Mouse (Mus musculus): ENCODE results near the gene Tcam1.
"Not testable (repeated sequence)": the region's sequence is repeated elsewhere in the genome, so short reads cannot be mapped to it uniquely, and the experiment has no call there.

The Tcam1 gene

GRCm38 (mm10) chr11:106276454-106276853, at the start of gene Tcam1:
Gene Tcam1, plus strand, starts transcription at chr11:106276672.
- in situ Hi-C loops (cut with MboI; ENCODE audit: low pct_unique_long_range_greater_than_20kb in 1 of 2, low sequenced_read_pairs in 2 of 2, unreplicated experiment in 1 of 2), result no loop called here

- in situ Hi-C loops (cut with MboI; ENCODE audit: low pct_unique_long_range_greater_than_20kb in 1 of 2, low sequenced_read_pairs in 2 of 2, unreplicated experiment in 1 of 2), result not testable (repeated sequence)
These were observed 42.5 kb upstream of the Tcam1 start for GRCm38 (mm10) chr11:106233978-106234377.

- in situ Hi-C loops (cut with MboI; ENCODE audit: low pct_unique_long_range_greater_than_20kb in 1 of 2, low sequenced_read_pairs in 2 of 2, unreplicated experiment in 1 of 2), result no loop called here
These were observed 29.6 kb upstream of the Tcam1 start for GRCm38 (mm10) chr11:106246834-106247233.

GRCm38 (mm10) chr11:106249326-106249725, 27.1 kb upstream of the Tcam1 start:
- in situ Hi-C loops (cut with MboI; ENCODE audit: low pct_unique_long_range_greater_than_20kb in 1 of 2, low sequenced_read_pairs in 2 of 2, unreplicated experiment in 1 of 2), result no loop called here

GRCm38 (mm10) chr11:106254767-106255166, 21.7 kb upstream of the Tcam1 start:
- in situ Hi-C loops (cut with MboI; ENCODE audit: low pct_unique_long_range_greater_than_20kb in 1 of 2, low sequenced_read_pairs in 2 of 2, unreplicated experiment in 1 of 2), result no loop called here

- in situ Hi-C loops (cut with MboI; ENCODE audit: low pct_unique_long_range_greater_than_20kb in 1 of 2, low sequenced_read_pairs in 2 of 2, unreplicated experiment in 1 of 2), result no loop called here
These were observed 21.3 kb upstream of the Tcam1 start for GRCm38 (mm10) chr11:106255174-106255573.

- in situ Hi-C loops (cut with MboI; ENCODE audit: low pct_unique_long_range_greater_than_20kb in 1 of 2, low sequenced_read_pairs in 2 of 2, unreplicated experiment in 1 of 2), result no loop called here
These were observed 20.6 kb upstream of the Tcam1 start, which contains the start of the genes Ftsj3 and Psmc5 for GRCm38 (mm10) chr11:106255685-106256451. Gene Ftsj3, minus strand, starts transcription at chr11:106256079. Gene Psmc5, plus strand, starts transcription at chr11:106256154.

- in situ Hi-C loops (cut with MboI; ENCODE audit: low pct_unique_long_range_greater_than_20kb in 1 of 2, low sequenced_read_pairs in 2 of 2, unreplicated experiment in 1 of 2), result no loop called here
These were observed 19.7 kb upstream of the Tcam1 start for GRCm38 (mm10) chr11:106256775-106257174.

GRCm38 (mm10) chr11:106260826-106261450, 15.5 kb upstream of the Tcam1 start:
- in situ Hi-C loops (cut with MboI; ENCODE audit: low pct_unique_long_range_greater_than_20kb in 1 of 2, low sequenced_read_pairs in 2 of 2, unreplicated experiment in 1 of 2), result no loop called here

GRCm38 (mm10) chr11:106263963-106264362, 12.5 kb upstream of the Tcam1 start:
- in situ Hi-C loops (cut with MboI; ENCODE audit: low pct_unique_long_range_greater_than_20kb in 1 of 2, low sequenced_read_pairs in 2 of 2, unreplicated experiment in 1 of 2), result no loop called here

- in situ Hi-C loops (cut with MboI; ENCODE audit: low pct_unique_long_range_greater_than_20kb in 1 of 2, low sequenced_read_pairs in 2 of 2, unreplicated experiment in 1 of 2), result no loop called here
These were observed 11.5 kb upstream of the Tcam1 start for GRCm38 (mm10) chr11:106264988-106265387.

- in situ Hi-C loops (cut with MboI; ENCODE audit: low pct_unique_long_range_greater_than_20kb in 1 of 2, low sequenced_read_pairs in 2 of 2, unreplicated experiment in 1 of 2), result no loop called here
These were observed 10.9 kb upstream of the Tcam1 start for GRCm38 (mm10) chr11:106265570-106265969.

GRCm38 (mm10) chr11:106266431-106266830, 10.0 kb upstream of the Tcam1 start:
- in situ Hi-C loops (cut with MboI; ENCODE audit: low pct_unique_long_range_greater_than_20kb in 1 of 2, low sequenced_read_pairs in 2 of 2, unreplicated experiment in 1 of 2), result no loop called here

- in situ Hi-C loops (cut with MboI; ENCODE audit: low pct_unique_long_range_greater_than_20kb in 1 of 2, low sequenced_read_pairs in 2 of 2, unreplicated experiment in 1 of 2), result no loop called here
These were observed 9.1 kb upstream of the Tcam1 start for GRCm38 (mm10) chr11:106267311-106267852.

GRCm38 (mm10) chr11:106267871-106268270, 8.6 kb upstream of the Tcam1 start:
- in situ Hi-C loops (cut with MboI; ENCODE audit: low pct_unique_long_range_greater_than_20kb in 1 of 2, low sequenced_read_pairs in 2 of 2, unreplicated experiment in 1 of 2), result no loop called here

GRCm38 (mm10) chr11:106268326-106269059, 8.0 kb upstream of the Tcam1 start:
- in situ Hi-C loops (cut with MboI; ENCODE audit: low pct_unique_long_range_greater_than_20kb in 1 of 2, low sequenced_read_pairs in 2 of 2, unreplicated experiment in 1 of 2), result no loop called here

GRCm38 (mm10) chr11:106269060-106269431, 7.4 kb upstream of the Tcam1 start:
- in situ Hi-C loops (cut with MboI; ENCODE audit: low pct_unique_long_range_greater_than_20kb in 1 of 2, low sequenced_read_pairs in 2 of 2, unreplicated experiment in 1 of 2), result no loop called here

- in situ Hi-C loops (cut with MboI; ENCODE audit: low pct_unique_long_range_greater_than_20kb in 1 of 2, low sequenced_read_pairs in 2 of 2, unreplicated experiment in 1 of 2), result no loop called here
These were observed 5.2 kb upstream of the Tcam1 start for GRCm38 (mm10) chr11:106271131-106271793.

Data from mouse embryonic stem cell (cell line).